Comparison of ENCODE assay signal across 26 mouse cellular contexts in genomic region chr5:125195142-125195541, GRCm38 (mm10). TPM values are rescaled to one million over a fixed set of nuclear protein-coding genes. Genes with fewer than 3 reads are reported as not detected.
DNase-seq lines count a peak whose midpoint lies in the region; ATAC-seq and TF ChIP-seq lines count a peak whose summit lies in the region.
"Had no signal": no experiment of that assay in that cellular context is flagged by ENCODE, and none has a peak within 500 bp of the region (broad histone marks: within the 10 kb centered on the region; RNA-seq: fewer than 3 reads in every experiment).

No protein-coding gene starts in this region.

- no peak for TF ChIP-seq POLR2A in brain, embryonic 14.5 days (IDR thresholded peaks at IDR 0.05; ENCODE audit: borderline replicate concordance, extremely low read depth, insufficient read depth, insufficient read length, poor library complexity, severe bottlenecking)

- 0 out of 2 replicates have a peak, but pooled peaks have one; percentile 8 for ATAC-seq in forebrain, embryonic 16.5 days
- ATAC-seq in forebrain, embryonic 11.5 days (replicated peaks; ENCODE audit: low FRiP score), result no peak
- no peak for ATAC-seq in neural tube, embryonic 11.5 days (ENCODE audit: insufficient read depth, low FRiP score, low TSS enrichment)
- ATAC-seq in neural tube, embryonic 15.5 days (ENCODE audit: low FRiP score), result no peak
- ATAC-seq in kidney, embryonic 16.5 days (ENCODE audit: low FRiP score, low TSS enrichment), result no peak
- ATAC-seq: intestine, postnatal 0 days had no signal

- no peaks in the 10 kb centered on the region for H3K9me3 ChIP-seq in forebrain, embryonic 16.5 days (ENCODE audit: control insufficient read depth, low read length)
- no peaks in the 10 kb centered on the region for H3K9me3 ChIP-seq in forebrain, embryonic 11.5 days (ENCODE audit: control insufficient read depth, low read length)
- no peaks in the 10 kb centered on the region for H3K9me3 ChIP-seq in neural tube, embryonic 11.5 days (ENCODE audit: control insufficient read depth, low read length)
- H3K9me3 ChIP-seq in neural tube, embryonic 15.5 days (replicated peaks), result no peaks in the 10 kb centered on the region
- no peaks in the 10 kb centered on the region for H3K9me3 ChIP-seq in kidney, embryonic 16.5 days (ENCODE audit: low read length)
- H3K9me3 ChIP-seq: embryonic facial prominence, embryonic 13.5 days; heart, embryonic 12.5 days; limb, embryonic 15.5 days; midbrain, embryonic 12.5 days; neural tube, embryonic 12.5 days had no signal

- H3K4me2 ChIP-seq in forebrain, embryonic 16.5 days (ENCODE audit: low read length), result no peak overlapping the region
- no peak overlapping the region for H3K4me2 ChIP-seq in forebrain, embryonic 11.5 days (ENCODE audit: low read depth, low read length, severe bottlenecking)
- no peak overlapping the region for H3K4me2 ChIP-seq in neural tube, embryonic 11.5 days (ENCODE audit: low read depth)
- no peak overlapping the region for H3K4me2 ChIP-seq in neural tube, embryonic 15.5 days
- no peak overlapping the region for H3K4me2 ChIP-seq in kidney, embryonic 16.5 days (replicated peaks; ENCODE audit: low read depth, low read length)
- H3K4me2 ChIP-seq: embryonic facial prominence, embryonic 13.5 days; heart, embryonic 12.5 days; hindbrain, embryonic 14.5 days; limb, embryonic 15.5 days; lung, embryonic 14.5 days; midbrain, embryonic 12.5 days; neural tube, embryonic 12.5 days had no signal

- WGBS in forebrain, embryonic 16.5 days, result 41% methylated on average over 3 of the region's 3 CpGs
- WGBS in forebrain, embryonic 11.5 days, result 63% methylated on average over 3 of the region's 3 CpGs
- 49% methylated on average over 3 of the region's 3 CpGs for WGBS in neural tube, embryonic 11.5 days
- WGBS in neural tube, embryonic 15.5 days, result 36% methylated on average over 3 of the region's 3 CpGs
- WGBS in kidney, embryonic 16.5 days, result 46% methylated on average over 3 of the region's 3 CpGs

- H3K9ac ChIP-seq in forebrain, embryonic 16.5 days (replicated peaks; ENCODE audit: low read depth, low read length), result no peak overlapping the region
- H3K9ac ChIP-seq in forebrain, embryonic 11.5 days (ENCODE audit: low read length), result no peak overlapping the region
- H3K9ac ChIP-seq in neural tube, embryonic 11.5 days (ENCODE audit: low read length), result no peak overlapping the region
- H3K9ac ChIP-seq in neural tube, embryonic 15.5 days (replicated peaks), result no peak overlapping the region
- no peak overlapping the region for H3K9ac ChIP-seq in kidney, embryonic 16.5 days (replicated peaks; ENCODE audit: low read length)
- H3K9ac ChIP-seq: embryonic facial prominence, embryonic 13.5 days; heart, embryonic 12.5 days; hindbrain, embryonic 14.5 days; limb, embryonic 15.5 days; liver, embryonic 14.5 days; lung, embryonic 14.5 days; midbrain, embryonic 12.5 days; neural tube, embryonic 12.5 days had no signal

- H3K36me3 ChIP-seq in forebrain, embryonic 16.5 days (ENCODE audit: control insufficient read depth, insufficient read depth), result no peaks in the 10 kb centered on the region
- H3K36me3 ChIP-seq in forebrain, embryonic 11.5 days (ENCODE audit: control insufficient read depth, insufficient read depth, low read length), result no peaks in the 10 kb centered on the region
- H3K36me3 ChIP-seq in neural tube, embryonic 11.5 days (ENCODE audit: control insufficient read depth, insufficient read depth, low read length), result no peaks in the 10 kb centered on the region
- no peaks in the 10 kb centered on the region for H3K36me3 ChIP-seq in neural tube, embryonic 15.5 days
- H3K36me3 ChIP-seq in kidney, embryonic 16.5 days (ENCODE audit: insufficient read depth, low read length), result no peaks in the 10 kb centered on the region
- H3K36me3 ChIP-seq: embryonic facial prominence, embryonic 13.5 days; heart, embryonic 12.5 days; limb, embryonic 15.5 days; midbrain, embryonic 12.5 days; neural tube, embryonic 12.5 days had no signal

- no peak for TF ChIP-seq CTCF in brain, embryonic 14.5 days (IDR thresholded peaks at IDR 0.05; ENCODE audit: borderline replicate concordance, extremely low read depth, insufficient read depth, insufficient read length)

- no peak overlapping the region for H3K4me3 ChIP-seq in forebrain, embryonic 16.5 days (replicated peaks; ENCODE audit: low read length)
- no peak overlapping the region for H3K4me3 ChIP-seq in forebrain, embryonic 11.5 days (ENCODE audit: low read depth, low read length)
- no peak overlapping the region for H3K4me3 ChIP-seq in neural tube, embryonic 11.5 days (ENCODE audit: low read depth, low read length)
- H3K4me3 ChIP-seq in neural tube, embryonic 15.5 days (replicated peaks), result no peak overlapping the region
- H3K4me3 ChIP-seq in kidney, embryonic 16.5 days (ENCODE audit: low read length), result no peak overlapping the region
- H3K4me3 ChIP-seq: embryonic facial prominence, embryonic 13.5 days; erythroblast, embryonic 14.5 days; heart, embryonic 12.5 days; limb, embryonic 15.5 days; midbrain, embryonic 12.5 days; neural tube, embryonic 12.5 days had no signal

- no peak overlapping the region for H3K27ac ChIP-seq in forebrain, embryonic 16.5 days (ENCODE audit: low read length)
- no peak overlapping the region for H3K27ac ChIP-seq in forebrain, embryonic 11.5 days (ENCODE audit: low read depth, low read length)
- 0 out of 2 replicates have a peak overlapping the region, but pooled peaks have one; percentile 10 for H3K27ac ChIP-seq in neural tube, embryonic 11.5 days (ENCODE audit: low read depth, low read length)
- H3K27ac ChIP-seq in neural tube, embryonic 15.5 days (replicated peaks), result no peak overlapping the region
- H3K27ac ChIP-seq in kidney, embryonic 16.5 days (ENCODE audit: low read length), result no peak overlapping the region
- H3K27ac ChIP-seq: embryonic facial prominence, embryonic 13.5 days; hindbrain, embryonic 14.5 days; limb, embryonic 15.5 days; liver, embryonic 14.5 days; midbrain, embryonic 12.5 days; neural tube, embryonic 12.5 days had no signal

- H3K4me1 ChIP-seq in forebrain, embryonic 16.5 days (replicated peaks; ENCODE audit: control insufficient read depth, insufficient read depth, low read length), result peaks cover 6% of the 10 kb centered on the region
- H3K4me1 ChIP-seq in forebrain, embryonic 11.5 days (replicated peaks; ENCODE audit: control insufficient read depth, insufficient read depth, low read length), result no peaks in the 10 kb centered on the region; the same call in 1 of the 2 replicates
- H3K4me1 ChIP-seq in neural tube, embryonic 11.5 days (ENCODE audit: control insufficient read depth, insufficient read depth, low read length), result no peaks in the 10 kb centered on the region
- peaks cover 4% of the 10 kb centered on the region; the same call in 1 of the 2 replicates for H3K4me1 ChIP-seq in neural tube, embryonic 15.5 days
- H3K4me1 ChIP-seq in kidney, embryonic 16.5 days (ENCODE audit: insufficient read depth, low read length), result no peaks in the 10 kb centered on the region
- H3K4me1 ChIP-seq: heart, embryonic 12.5 days; neural tube, embryonic 12.5 days had no signal

- DNase-seq in forebrain, embryonic 11.5 days (ENCODE audit: low spot score), result no peak
- no peak for DNase-seq in neural tube, embryonic 11.5 days (ENCODE audit: low spot score)
- DNase-seq in brain, embryonic 14.5 days (ENCODE audit: low read depth), result peak; percentile 65
- no peak for DNase-seq in layer of hippocampus, adult 9-11 months
- DNase-seq: adrenal gland, postnatal 25 days; cerebellum, adult 9-10 months; gastrocnemius, postnatal 25 days; heart, adult 18-20 months; heart, postnatal 14 days; kidney, postnatal 4 days; lung, embryonic 14.5 days; right cerebral cortex, adult 18-20 months; right cerebral cortex, postnatal 4 days; thymus, adult 2 months had no signal

- H3K27me3 ChIP-seq in forebrain, embryonic 16.5 days (replicated peaks; ENCODE audit: control insufficient read depth, insufficient read depth, low read length), result no peaks in the 10 kb centered on the region
- no peaks in the 10 kb centered on the region for H3K27me3 ChIP-seq in forebrain, embryonic 11.5 days (ENCODE audit: control insufficient read depth, insufficient read depth, low read length)
- H3K27me3 ChIP-seq in neural tube, embryonic 11.5 days (ENCODE audit: control insufficient read depth, insufficient read depth, low read length), result no peaks in the 10 kb centered on the region
- no peaks in the 10 kb centered on the region for H3K27me3 ChIP-seq in neural tube, embryonic 15.5 days (replicated peaks)
- H3K27me3 ChIP-seq in kidney, embryonic 16.5 days (ENCODE audit: insufficient read depth, low read length), result no peaks in the 10 kb centered on the region
- H3K27me3 ChIP-seq: embryonic facial prominence, embryonic 13.5 days; heart, embryonic 12.5 days; limb, embryonic 15.5 days; neural tube, embryonic 12.5 days had no signal

RNA-seq across cellular contexts. Expression of gene Ncor2, which starts 16.1 kb away (rescaled TPM):
- 26.5 and 27.1 TPM in 2 replicates for polyA plus RNA-seq in forebrain, embryonic 16.5 days (2015; fragmentation: Nextera tagmentation; extraction: Ambion mirVana)
- 27.3 and 29.5 TPM in 2 replicates for polyA plus RNA-seq in forebrain, embryonic 11.5 days (2014; fragmentation: Nextera tagmentation; extraction: Ambion mirVana)
- 23.6 and 24.3 TPM in 2 replicates for polyA plus RNA-seq in neural tube, embryonic 11.5 days (2014; fragmentation: Nextera tagmentation; extraction: Ambion mirVana)
- polyA plus RNA-seq in neural tube, embryonic 15.5 days (2015; fragmentation: Nextera tagmentation; extraction: Ambion mirVana), result 24.2 and 28.5 TPM in 2 replicates
- 31.6 and 71.5 TPM in 2 replicates for polyA plus RNA-seq in brain, embryonic 14.5 days (2012; rRNA removed)
- polyA plus RNA-seq in kidney, embryonic 16.5 days (2015; fragmentation: Nextera tagmentation; extraction: Ambion mirVana), result 25.9 and 27.5 TPM in 2 replicates
